Mouse (Mus musculus) adrenal gland, postnatal 25 days (tissue): ENCODE measurements around the gene Elobl. TPM values are rescaled to one million over a fixed set of nuclear protein-coding genes. Genes with fewer than 3 reads are reported as not detected.
"Not testable (repeated sequence)": the region's sequence is repeated elsewhere in the genome, so short reads cannot be mapped to it uniquely, and the experiment has no call there.

Source experiments
- DNase-seq: peaks from one replicate; pipeline ENCODE4 v3.0.0; 2021; ENCODE audit warnings: mixed read lengths
- long read RNA-seq: library from polyadenylated mRNA; stranded (forward); transcript quantifications from one replicate; pipeline ENCODE4 v2.0.0, GENCODE M21; 2021
- total RNA-seq: library from RNA; stranded (reverse); gene quantifications from 2 replicates; pipeline ENCODE4 v1.2.3, GENCODE M21; 2021

Elobl gene
- not detected in 2 replicates for total RNA-seq
- long read RNA-seq, result 0 reads

DNA sequence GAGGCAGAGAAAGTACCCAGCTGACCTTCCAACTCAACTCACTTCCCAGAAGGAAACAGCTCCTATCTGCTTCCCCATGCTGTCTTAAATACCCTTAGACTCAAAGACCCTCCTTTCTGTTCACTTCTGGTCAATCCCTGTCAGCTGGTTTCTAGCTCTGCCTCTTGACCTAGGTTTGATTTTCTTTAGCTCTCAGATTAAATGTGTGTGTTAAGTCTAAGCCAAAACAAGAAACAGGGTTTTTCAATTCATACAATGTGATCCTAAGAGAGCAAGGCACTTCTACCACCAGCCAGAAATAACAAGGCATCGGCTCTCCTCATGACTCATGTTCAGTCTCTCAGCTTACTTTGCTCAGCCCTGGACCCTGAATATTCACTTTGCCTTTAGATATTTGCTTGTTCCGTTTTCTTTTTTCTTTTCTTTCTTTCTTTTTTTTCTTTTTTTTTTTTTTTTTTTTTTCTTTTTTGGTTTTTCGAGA, at the start of gene Elobl:
Gene Elobl, minus strand, starts transcription at position 51 of the 481 bp plus-strand sequence.
- DNase-seq, result no peak

DNA sequence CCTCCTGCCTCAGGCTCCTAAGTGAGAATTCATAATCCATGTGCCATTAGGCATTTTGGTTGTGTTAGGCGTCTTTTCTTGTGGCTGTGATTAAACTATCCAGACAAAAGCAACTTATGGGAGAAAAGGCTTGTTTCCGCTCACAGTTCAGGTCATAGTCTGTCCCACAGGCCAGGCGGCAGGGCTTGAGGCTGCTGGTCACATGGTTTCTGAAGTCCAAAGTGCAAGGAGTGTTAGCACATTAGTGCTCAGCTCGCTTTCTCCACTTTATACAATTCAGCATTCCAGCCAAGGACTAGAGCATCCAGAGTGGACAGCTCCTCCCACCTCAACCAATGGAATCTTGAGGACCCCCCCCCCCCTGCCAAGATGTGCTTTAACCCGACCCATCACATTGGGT, 45.5 kb upstream of the Elobl start:
- DNase-seq, result no peak

DNA sequence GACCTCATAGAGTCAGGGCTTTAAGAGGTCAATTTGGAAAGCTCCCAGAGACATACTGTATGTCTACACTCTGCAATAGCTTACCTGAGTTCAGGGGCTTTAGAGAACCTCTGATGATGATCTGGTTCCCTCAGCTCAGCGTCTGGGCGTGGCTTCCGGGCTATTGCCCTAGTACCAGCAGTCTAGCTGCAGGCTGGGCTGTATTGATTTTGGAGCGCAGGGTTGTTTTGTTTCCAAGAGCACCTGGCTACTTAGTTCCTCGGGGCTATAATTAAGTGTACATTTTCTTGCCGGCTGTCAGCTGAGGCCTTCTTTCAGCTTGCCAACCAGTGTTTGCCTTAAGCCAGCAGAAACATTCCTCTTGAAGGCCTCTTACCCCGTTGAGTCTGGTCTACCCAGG, 42.8 kb upstream of the Elobl start:
- no peak for DNase-seq

DNA sequence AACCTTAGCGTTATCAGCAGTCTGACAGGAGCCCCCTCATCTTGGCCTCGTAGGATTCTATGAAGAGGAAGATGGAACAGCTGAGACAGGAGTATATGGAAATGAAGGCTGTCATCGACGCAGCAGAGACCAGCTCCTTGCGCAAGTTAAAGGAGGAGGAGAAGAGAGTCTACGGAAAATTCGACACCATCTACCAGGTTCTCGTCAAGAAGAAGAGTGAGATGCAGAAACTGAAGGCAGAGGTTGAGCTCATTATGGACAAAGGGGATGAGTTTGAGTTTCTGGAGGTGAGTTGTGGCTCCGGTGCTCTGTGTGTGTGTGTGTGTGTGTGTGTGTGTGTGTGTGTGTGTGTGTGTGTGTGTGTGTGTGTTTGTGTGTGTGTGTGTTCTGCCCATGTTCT, 42.3 kb upstream of the Elobl start:
- no peak for DNase-seq

DNA sequence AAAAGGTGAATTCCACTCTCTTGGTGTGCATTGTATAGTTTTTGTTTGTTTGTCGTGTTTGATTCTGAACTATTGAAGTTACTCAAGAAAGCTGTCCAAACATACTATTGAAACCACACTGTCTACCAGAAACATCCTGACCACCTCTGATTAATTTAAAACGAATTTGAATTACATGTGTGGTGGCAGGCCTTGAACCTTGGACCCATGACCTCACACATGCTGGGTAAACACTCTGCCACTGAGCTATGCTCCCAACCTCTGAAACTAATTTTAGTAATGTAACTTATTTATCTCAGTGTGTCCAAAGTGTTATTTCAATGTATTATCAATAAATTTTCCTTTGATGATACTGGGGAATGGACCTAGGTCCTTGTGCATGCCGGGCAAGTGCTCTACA, 40.9 kb upstream of the Elobl start:
- no peak for DNase-seq

DNA sequence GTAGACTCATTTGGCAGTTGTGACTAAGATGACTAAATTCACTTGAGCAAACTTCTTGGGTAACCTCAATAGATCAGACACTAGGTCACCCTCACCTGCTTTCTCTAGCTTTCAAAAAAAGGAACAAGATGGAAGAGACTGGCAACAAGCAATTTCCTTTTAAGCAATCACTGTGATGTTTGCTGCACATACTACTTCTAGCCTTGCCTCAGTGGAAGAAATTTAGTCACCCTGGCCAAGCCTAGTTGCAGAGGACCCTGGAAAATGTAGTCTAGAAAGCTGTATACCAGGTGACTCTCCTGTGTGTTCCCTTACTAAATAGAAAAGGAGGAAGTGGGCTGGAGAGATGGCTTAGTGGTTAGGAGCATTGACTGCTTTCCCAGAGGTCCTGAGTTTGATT, 39.7 kb upstream of the Elobl start:
- DNase-seq, result no peak

DNA sequence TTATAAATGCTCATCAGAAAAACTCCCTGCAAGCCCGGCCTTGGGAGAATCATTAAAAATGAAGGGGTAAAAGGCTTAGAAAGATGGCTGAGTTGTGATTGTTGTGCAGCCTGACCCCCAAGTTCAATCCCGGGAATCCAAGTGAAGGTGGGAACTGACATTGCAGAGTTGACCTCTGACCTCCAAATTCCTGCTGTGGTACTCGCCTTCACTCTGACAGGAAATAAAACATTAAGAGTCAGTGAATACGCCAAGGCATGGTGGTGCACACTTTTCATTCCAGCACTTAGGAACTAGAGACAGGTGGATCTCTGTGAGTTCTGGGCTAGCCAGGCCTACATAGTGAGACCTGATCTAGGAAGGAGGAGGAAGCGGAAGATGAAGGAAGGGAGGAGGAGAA, 38.7 kb upstream of the Elobl start:
- DNase-seq, result no peak

DNA sequence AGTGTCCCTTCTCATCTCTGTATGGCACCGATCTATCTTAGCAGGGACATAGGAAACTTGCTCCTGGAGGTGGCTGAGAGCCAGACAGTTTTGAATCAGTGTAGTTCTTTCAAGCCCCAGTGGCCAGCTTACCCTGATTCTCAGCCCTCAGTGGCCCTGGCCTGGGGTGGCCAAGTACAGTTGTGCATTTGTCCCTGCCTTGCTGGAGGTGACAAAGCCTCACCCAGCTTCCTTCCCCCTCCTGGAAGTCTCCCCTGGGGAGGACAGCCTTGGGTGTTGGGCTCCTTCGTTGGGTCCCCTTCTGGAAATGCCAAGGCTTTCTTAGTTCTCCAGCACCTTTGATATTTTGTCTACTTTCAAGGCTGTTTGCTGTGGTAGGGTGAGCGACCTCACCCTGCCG, 37.0 kb upstream of the Elobl start:
- peak; percentile 44 for DNase-seq

DNA sequence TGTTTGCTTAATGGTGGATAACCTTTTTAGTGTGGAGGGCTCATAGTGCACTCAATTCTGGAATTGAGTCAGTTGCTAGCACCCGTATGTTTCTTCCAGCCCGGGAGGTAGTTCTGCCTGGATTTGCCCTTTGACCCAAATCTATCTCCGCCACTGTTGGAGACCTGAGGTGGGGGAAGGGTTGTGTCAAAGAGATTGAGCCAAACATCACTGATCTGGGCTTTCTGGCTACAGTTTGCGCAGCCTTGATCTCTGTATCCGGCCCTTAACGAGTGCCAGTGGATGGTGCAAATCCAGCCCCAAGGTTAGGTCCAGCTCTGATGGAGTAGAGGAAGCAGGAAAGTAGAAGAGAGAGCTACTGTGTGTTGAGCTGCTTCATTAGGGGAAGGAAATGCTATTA, 36.3 kb upstream of the Elobl start:
- DNase-seq, result no peak

DNA sequence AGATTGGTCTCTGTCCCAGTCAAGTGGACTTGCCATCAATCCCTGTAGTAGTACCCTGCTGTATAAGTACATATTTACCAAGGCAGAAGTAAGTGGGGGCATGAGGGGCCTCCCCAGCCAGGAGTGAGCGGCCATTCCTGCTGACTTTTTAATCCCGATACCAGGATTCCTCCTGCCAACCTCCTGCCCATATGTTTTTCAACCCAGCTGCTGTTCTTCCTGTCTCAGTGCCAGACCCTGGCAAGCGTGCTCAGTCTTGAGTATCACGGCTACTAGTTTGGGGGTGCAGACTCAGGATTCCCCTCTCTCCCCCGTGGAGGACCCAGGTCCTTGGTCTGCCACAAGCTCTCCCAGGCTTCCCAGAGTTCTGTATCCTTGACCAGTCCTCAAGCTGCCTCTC, 35.9 kb upstream of the Elobl start:
- DNase-seq, result no peak

DNA sequence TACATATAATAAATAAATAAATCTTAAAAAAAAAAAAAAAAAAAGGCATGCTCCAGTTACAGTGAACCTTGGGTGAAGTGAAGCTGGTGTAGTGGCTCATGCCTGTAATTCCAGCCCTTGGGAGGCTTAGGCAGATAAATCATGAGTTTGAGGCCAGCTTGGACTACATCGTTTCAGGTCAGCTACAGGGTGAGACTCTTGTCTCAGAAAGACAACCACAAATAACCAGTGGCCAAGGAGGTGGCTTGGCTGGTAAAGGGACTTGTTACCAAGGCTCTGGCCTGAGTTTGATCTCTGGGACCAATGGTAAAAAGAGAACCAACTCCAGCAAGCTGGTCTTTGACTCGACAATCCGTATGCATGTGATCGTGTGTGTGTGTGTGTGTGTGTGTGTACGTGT, 35.3 kb upstream of the Elobl start:
- DNase-seq, result no peak

DNA sequence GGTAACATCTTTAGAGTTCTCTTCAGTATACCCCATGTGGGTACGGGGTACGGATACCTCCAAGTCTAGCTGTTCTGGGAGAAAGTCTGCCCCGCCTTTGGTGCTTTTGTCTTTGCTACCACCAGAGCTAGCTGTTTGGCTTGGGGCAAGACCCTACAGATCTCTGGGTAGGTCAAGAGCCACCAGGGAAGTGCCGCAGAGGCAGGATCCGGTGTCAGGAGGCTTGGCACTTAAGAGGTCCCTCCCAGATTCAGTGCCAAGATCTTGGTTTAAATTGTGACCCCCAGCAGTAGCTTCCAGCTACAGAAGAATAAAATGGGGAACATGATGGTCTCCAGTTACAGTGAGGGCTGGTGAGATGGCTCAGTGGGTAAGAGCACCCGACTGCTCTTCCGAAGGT, 34.8 kb upstream of the Elobl start:
- DNase-seq, result no peak

DNA sequence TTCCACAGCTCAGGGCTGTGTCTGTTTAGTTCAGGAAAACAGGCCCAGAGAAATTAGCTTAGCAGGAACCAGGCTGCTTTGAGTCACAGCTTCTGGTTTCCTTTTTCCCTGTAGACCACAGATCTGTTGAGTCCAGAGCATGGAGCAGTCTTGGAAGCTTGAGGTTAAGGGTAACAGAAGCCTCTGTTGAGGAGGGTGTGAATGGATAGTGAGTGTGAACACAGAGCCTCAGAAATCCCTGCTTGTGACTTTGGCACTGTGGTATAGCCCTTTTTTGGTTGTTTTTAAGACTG, 33.7 kb upstream of the Elobl start:
- DNase-seq, result no peak

DNA sequence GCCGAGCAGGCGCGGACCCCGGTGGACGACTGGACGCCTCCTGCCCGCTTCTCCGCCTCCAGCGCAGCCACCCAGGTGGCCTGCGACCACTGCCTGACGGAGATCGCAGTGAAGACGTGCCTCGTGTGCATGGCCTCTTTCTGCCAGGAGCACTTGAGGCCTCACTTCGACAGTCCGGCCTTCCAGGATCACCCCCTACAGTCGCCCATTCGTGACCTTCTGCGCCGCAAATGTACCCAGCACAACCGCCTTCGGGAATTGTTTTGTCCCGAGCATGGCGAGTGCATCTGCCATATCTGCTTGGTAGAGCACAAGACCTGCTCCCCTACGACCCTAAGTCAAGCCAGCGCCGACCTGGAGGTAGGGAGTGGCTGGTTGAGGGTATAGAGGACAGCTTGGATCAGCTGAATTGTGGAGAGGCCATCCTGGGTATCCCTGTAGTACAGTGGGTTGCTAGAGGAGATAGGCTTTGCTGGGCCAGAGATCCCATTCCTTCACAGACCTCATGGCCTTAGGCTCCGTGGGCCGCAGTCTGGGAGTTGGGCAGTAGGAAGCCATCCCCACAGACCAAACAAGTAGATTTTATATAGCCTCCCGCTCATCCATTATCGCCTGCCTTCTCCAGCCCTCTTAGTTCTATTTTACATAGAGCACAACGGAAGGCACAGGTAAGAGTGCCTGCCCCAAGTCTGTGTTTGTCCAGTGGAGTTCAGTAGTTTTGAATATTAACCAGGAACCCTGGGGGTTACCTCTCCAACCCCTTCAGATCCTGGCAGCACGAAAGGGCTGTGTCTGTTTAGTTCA, 33.2 kb upstream of the Elobl start:
- DNase-seq, result no peak

DNA sequence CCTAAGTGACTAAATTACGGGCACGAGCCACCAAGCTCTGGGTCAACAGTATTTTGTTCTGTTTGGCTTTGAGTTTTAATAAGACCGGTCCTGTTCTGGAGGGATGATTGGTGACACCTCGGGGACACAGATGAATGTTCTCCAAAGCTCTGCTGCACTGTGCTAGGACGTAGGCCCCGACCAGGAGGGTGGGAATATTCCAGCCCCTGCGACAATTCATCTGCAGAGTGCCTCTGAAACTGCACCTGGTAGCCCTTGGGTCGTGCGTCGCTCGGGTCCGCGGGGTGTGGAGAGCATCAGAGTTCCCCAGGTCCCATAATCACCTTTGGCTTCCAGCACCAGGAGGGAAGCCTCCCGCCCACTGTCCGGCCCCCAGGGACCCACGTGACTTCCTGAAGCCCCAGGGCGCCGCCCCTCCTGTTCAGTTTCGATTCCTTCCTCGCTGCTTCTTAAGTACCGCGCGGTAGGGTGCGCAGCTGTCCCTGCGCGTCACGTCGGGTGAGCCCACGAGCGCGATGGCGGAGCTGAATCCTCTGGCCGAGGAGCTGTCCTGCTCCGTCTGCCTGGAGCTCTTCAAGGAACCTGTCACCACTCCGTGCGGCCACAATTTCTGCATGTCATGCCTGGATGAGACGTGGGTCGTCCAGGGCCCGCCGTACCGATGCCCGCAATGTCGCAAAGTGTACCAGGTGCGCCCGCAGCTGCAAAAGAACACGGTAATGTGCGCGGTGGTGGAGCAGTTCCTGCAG, 32.4 kb upstream of the Elobl start, which contains the start of gene Trim25:
Gene Trim25, plus strand, starts transcription at position 403 of the 749 bp plus-strand sequence.
- DNase-seq, result peak; percentile 94

DNA sequence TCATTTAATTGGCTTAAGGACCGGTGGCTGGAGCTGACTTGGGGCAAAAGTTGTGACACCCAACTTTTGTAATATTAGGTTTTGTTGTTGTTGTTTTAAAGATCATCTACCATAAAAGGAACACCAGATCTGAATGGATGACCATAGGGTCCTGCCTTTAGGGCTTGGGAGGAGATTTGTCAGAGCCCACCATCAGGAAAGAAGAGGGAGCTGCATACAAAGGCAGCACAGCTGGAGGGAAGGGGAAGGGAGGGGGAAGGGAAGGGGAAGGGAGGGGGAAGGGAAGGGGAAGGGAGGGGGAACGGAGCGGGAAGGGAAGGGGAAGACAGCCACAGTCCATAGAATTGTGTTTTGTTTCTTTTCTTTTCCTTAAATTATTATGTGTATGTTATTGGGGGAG, 31.7 kb upstream of the Elobl start:
- DNase-seq, result no peak

DNA sequence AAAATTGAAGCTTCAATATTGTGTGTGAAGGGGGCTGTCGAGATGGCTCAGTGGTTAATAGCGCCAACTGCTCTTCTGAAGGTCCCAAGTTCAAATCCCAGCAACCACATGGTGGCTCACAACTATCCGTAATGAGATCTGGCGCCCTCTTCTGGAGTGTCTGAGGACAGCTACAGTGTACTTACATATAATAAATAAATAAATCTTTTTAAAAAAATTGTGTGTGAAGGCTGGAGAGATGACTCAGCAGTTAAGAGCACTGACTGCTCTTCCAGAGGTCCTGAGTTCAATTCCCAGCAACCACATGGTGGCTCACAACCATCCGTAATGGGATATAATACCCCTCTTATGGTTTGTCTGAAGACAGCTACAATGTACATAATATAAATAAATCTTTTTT, 30.6 kb upstream of the Elobl start:
- DNase-seq, result not testable (repeated sequence)

DNA sequence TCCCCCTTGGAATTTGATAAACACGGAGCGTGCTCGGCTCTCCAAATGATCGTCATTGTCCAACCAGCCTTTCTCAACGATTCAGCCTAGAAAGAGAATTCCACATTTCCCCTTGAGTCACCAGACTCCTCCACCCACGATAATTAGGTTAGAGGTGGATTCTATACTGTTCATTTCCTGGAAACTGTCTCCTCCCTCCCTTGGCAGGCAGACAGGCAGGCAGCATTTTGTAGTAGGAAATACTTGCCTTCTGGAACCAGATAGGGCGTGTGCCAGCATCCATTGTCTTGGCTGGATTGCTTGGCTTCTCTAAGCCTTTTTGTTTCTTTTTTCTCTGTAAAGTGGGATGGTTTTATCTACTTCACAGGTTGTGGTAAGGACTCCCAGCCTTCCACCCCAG, 29.7 kb upstream of the Elobl start:
- DNase-seq, result no peak

DNA sequence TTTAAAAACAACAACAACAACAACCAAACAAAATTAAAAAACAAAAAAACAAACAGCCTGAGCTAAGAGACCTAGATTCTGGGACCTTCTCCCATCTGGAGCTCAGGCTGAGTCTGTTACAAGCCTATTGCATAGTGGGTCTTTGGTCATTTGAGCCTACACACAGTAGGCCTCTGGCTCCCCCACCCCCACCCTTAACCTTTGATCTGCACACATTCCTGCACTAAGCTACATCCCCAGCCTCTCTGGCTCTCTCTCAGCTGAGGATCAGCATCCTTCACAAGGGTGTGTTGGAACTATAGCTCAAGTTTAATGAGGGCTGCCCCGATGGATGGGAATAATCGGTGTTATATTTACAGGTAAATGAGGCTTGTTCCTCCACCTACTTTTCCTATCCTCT, 28.9 kb upstream of the Elobl start:
- no peak for DNase-seq

DNA sequence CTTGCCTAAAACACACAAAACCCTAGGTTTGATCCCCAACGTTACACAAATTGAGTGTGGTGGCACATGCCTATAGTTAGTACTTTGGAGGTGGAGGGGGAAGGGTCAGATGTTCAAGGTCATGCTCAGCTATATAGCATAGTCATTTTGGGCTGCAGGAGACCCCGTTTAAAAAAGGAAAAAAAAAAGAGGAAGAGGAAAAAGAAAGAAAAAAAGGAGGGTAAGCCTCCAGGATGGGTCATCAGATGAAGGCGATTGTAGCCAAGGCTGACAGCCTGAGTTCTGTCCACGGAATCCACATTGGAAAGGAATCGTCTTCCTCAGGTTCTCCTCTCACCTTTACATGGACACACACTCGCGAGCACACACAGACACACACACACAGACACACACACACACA, 27.8 kb upstream of the Elobl start:
- no peak for DNase-seq

DNA sequence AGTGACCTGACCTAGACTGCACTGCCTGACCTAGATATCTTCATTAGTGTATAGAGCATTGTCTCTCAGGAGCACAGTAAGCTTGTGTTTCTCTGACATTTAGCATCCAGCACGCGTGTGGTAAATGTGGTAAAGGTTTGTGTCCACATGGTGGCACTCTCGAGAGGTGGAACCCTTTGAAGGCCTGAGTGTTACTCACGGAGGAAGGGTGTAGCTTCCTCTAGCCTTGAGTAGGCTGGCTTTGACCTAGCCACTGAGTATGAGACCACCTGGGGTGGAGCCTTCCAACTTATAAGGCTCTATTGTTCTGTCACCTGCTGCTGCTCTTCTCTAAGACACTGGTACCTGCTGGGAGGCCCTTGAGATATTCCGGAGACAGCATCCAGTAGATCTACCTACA, 26.9 kb upstream of the Elobl start:
- peak; percentile 59 for DNase-seq

DNA sequence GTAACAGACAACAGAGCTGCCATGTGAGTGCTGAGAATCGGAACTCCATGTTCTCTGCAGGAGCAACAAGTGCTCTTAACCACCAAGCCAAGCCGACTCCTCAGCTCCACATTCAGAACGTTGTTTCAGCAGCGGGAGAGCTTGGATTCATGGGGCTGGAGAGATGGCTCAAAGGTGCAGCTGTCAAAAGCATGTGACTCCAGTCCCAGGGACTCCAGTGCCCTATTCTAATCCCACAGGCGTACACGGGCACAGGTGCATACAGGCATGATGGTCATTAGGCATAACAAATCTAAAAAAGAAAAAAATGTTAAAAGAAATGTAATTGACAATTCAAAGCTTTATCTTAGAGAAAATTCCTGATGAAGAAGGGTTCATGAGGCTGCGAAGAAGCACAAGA, 26.5 kb upstream of the Elobl start:
- no peak for DNase-seq

DNA sequence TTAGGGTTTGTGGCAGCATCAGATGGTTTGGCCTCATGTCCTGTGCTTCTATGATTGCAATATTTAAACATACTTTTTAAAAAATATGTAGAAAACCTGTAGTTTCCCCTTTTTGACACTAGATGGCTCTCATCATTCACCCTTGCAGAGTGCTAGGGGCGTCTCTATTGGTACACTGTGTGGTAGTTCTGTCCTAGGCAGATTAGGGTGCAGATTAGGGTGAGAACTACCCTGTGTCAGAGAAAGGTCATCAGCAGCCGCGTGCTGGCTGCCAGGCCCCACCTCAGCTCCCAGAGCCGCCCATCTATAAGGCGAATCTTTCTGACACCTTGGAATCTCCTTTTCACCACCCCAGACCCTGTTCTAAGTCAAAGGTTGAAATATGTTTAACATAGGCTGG, 22.8 kb upstream of the Elobl start:
- DNase-seq, result no peak

DNA sequence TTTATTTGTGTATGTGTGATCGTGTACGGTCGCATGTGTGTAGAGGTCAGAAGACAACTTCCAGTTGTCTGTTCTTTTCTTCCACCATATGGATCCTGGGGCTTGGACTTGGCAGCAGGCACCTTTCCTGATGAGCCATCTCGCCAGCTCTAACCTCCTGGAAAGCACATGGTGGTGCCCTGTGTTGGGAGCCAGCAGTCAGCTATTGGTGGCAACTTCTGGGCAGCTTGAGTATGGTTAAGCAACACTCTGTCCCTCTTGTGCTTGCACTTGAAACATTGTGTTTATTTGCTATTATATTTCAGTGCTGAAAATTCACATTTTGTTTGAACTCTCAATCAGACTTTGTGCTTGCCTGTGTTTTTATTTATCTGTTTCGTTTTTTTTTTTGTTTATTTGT, 22.2 kb upstream of the Elobl start:
- no peak for DNase-seq
